Mouse (Mus musculus) gastrocnemius, adult 18-20 months (tissue): Measurements from ENCODE around the gene Smpd1. TPM values are rescaled to one million over a fixed set of nuclear protein-coding genes. Genes with fewer than 3 reads are reported as not detected.

Experiments
- DNase-seq: peaks from one replicate; pipeline ENCODE4 v3.0.0; 2021; ENCODE audit warnings: low spot score
- total RNA-seq, 2 experiments: library from RNA; stranded (reverse); gene quantifications; 2 replicates each; pipeline ENCODE4 v1.2.3; 2021

Smpd1 gene
- total RNA-seq, 2 experiments from 2014 or later: 49.7 to 53.4 TPM

DNA sequence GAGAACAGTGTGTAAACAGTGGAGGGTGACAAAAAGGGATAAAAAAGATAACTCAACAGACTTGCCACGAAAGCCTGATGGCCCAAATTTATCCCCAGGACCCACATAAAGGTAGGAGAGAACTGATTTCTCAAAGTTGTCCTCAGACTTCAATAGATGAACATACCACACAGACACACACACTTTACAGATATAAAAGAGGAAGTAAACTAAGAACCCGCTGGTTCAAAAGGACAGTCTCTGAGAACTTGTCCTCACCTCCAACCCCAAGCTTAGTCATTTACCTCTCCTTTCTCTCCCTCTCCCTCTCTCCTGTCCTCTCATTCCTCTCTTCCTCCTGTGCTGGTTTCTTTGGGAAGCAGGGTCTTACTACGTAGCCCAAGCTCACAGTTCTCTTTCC, 8.2 kb downstream of the Smpd1 start:
- DNase-seq: no peak

DNA sequence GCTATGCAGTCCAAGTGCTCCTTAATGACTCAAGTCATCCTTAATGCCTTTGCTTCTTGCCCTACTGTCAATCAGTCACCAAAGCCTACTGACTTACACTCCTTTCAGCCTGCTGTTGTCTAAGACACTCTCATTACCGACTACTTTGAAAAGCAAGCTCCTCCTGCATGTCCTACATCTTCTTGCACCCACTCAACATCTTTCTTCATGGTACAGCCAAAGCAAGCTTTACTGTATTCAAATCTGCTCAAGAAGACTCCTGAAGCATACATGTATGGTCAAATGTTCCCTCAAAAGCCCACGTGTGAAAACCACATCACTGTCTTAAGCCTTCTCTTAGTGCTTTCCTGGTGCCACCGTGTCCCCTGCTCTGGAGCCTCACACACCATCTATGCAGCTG, 9.2 kb downstream of the Smpd1 start:
- DNase-seq: no peak

DNA sequence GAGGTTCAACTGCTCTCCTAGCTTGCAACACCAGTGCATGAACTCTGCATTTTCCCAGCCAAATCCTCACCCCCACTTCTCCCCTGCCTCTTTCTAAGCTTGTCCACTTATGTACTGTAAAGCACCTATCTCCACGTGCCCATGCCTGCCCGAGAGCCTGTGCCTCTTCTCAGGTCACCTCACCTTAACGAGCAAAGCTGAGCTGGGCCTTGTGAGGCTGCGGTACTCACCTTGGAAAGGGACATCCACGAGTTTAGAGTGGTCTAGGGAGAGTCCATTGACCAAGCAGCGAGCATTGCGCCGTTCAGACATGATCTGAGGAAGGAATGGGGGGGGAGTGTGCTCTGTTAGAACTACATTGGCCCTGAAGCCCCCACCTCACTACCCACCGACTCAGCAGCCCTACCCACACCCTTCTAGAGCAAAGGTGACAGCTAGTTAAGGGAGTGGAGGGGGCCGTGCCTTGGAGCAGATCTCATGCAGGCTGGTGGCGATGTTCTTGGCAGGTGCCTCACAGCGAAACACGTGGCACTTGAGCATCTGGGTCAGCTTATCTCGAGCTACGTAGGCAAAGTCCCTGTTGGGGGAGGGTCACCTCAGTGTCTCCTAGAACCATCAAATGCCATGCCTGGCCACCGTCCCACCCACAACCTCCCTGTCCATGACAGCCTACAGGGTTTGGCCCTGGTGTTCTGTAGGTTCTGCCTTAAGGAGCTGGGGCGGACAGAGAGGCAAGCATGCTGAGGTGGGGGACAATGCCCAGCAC, 11.1 kb downstream of the Smpd1 start:
- no peak for DNase-seq

DNA sequence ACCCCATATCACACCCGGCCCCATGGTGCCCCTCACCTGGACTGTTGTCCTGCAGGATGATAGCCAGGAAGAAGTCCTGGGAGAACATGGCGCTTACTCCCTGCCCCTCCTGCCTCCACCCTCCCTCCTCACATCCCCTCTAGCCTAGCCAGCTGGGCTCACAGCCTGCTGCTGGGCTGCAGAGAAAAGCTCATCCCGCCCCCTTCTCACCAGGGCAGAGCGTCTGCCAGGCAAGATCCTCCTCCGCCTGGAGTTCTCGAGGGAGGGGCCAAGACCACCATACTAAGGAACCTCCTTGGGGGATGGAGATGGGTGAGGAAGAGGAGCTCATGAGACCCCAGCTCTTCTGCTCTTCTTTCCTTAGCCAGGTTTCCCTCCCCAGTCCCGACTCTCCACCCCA, 14.4 kb downstream of the Smpd1 start:
- DNase-seq: no peak

DNA sequence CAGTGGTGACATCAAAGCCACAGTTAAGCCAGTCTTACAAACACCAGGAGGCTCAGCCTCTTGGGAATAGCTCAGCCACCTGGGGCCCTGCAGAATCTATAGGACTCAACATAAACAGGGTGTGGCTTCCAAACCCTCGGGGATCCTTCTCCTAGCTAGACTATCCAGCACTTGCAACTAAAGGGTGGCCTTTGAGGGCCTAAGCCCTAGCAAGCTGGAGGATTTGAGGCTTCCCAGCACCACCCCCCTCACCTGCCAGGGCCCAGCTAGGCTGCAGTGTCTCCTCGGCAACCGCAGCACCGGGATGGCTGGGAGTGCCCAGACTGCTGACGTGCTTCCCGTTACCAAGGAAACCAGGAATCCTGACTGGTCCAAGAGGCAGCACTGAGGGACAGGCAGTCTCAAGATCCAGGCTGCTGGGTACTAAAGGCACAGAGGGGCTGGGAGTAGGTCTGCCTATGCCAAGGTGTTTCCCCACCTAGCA, 14.9 kb downstream of the Smpd1 start:
- no peak for DNase-seq

DNA sequence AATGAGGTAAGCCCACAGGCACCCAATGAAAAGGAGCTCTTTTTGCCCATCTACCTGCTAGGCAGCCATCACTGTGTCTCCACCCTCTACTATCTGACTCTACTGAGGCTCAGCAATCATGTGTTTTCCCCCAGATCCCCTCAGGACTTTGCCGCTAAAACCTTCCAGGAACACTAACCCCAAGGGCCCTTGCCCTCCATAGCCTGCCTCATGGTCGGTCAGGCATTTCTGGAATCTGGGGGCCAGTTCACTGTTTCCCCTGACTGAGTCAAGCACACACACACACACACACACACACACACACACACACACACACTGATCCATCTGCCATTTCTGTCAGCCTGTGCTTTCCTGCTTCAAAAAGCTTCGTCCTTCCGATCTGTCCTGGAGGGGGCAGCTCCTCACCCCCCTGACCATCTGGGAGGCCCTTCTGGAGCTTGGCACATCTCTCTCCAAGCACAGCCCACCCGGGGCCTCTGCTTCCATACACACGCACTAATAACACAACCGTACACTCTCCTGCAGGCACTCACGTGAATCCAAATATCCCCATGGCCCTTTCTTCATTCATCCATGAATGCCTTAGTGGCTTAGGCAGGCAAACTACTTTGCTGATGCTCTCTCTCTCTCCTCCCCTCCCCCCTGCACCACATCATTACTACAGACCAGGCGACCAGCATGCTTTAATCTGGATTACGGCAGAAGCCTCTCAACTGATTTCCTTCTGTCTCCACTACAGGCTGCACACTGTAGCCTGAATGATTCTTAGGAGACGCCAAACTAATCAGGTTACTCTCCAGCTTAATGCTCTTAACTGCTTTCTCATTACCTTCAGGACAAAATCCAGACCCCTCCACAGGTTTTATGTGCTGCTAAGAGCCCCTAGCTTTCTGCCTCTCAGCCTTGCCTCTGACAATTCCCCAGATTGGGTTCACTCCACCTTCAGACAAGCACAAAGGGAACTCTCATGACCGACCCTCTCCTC, 15.6 kb downstream of the Smpd1 start:
- no peak for DNase-seq

DNA sequence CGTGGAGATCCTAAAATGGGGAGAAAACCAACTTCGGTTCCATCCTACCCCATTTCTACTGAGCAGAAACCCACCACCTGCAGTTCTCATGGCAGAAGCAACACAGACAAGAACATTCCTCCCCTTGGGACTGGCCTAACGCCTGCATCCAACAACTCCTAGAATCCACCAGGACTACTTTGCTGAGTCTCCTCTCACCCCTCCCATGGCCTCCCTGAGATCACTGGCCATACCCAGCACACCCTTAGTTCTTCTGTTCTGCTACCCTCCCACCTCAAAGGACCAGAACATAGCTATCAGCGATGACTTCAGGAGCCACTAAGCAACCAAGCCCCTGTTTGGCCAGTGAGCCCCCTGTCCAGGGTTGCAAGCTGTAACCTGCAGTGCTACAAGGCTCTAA, 16.6 kb downstream of the Smpd1 start:
- no peak for DNase-seq

DNA sequence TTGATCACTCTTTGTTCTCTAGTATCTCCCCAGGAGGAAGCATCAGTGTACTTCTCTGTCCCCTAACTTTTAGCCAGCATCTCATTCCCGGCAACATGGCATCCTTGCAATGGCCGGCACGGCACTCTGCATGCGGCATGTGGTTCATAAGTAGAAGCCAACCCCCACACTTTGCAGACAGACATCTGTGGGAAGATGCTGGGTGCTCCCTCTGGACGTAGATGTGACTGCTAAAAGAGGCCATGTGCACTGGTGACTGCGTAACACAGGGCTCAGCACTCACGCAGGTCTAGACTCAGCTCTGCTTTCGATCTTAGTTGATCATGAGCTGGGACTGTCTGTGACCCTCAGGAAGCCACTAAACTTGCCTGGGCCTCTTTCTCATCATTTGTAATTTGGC, 18.8 kb downstream of the Smpd1 start:
- DNase-seq: no peak

DNA sequence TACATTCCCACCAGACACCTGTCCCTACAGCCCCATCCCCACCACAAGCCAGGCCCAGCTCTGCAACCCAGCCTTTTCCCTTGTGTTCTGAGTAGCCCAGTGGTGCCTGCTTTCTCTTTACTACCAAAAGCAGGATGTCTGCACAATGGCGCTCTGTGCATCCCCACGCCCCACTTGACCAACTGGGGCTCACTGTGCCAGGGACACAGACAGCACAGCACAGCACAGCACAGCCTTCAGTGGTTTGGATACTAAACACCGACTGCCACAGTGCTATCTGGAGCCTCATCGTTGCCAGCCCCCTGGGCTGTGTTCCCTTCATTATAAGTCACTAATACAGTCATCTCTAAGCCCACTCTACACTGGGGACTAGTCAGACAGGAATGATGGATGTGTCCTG, 20.4 kb downstream of the Smpd1 start:
- no peak for DNase-seq

DNA sequence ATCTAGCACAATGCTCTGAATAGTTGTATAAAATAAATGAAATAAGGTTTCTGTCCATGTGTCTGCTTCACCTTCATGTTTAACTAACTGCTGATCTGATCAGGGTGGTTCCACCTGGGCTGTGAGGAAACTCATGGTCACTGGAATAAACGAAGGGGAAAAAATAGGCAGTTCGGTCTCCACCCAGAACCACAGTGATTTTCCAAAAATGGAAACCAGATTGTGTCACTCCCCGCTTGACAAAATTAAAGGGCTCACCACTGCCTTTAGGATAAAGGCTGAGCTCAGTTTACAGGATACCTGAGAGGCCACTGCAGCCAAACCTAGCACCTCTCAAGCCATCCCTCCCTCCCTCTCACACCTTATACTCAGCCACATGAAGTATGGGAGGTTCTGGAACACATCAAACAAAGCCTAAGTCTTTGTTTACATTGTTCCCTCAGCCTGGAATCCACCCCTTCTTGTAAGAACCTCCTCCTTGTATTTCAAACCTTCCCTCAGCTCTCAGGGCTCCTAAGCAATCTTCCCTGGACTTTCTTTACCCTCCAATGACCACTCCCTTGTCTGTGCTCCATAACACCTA, 22.1 kb downstream of the Smpd1 start:
- no peak for DNase-seq

DNA sequence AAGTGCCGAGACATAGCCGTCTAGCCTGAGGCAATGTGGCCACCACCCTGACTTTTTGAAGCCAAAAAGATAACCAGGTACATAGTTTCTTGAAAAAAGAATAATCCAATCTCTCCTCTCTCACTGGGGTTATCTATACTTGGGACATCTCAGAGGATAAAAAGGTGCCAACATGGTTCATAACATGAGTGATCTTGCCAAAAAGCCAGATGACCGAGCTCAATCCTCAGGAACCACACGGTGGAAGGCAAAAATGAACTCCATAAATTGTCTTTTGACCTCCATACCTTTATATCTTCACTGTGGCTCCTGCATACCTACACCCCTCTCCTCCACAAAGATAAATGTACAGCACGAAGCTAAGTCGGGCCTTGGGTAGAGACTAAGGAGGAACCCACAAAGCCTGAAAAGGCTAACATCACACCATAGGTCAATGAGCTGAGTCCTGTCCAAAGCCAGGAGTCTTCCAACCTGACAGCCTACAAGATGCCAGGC, 23.3 kb downstream of the Smpd1 start:
- DNase-seq: no peak

DNA sequence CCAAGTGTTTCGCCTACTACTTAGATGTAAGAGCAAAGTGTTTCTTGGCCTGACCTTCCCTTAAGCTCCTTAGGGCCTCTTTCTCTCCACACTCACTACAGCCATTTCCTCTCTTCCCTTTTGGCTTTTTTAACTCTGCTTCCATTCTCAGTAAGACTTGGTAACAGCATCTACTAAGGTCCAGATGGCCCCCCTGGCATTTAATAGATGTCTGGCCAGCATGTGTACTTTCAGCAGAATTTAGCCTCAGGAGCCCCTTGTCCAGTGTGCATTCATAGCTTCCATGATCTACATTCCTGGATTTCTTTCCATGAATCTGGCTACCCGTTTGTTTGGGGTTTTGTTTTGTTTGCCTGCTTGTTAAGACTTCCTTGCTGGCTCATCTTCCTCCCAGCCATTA, 24.3 kb downstream of the Smpd1 start:
- DNase-seq: no peak

DNA sequence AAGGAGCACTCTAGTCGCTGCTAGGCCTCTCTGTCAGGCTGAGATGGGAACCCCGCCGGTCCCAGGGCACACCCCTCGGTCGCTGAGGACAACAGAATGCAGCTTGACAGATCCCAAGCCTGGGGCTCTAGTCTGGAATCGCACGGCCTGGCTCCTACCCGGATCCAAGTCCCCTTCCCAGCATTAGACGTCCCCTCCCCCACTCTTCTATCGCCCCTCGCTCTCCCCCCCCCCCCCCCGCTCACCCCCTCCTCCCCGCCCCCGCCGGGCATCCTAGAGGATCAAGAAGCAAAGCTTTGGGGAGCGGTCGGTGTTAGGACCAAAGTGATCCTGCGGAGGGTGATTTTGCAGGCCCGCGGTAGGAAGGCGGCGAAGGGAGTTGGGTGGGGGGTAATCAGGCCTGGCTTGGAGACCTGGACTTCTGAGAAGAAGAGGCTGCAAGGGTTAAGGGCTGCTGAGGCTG, 26.5 kb downstream of the Smpd1 start:
- DNase-seq: peak; percentile 17

DNA sequence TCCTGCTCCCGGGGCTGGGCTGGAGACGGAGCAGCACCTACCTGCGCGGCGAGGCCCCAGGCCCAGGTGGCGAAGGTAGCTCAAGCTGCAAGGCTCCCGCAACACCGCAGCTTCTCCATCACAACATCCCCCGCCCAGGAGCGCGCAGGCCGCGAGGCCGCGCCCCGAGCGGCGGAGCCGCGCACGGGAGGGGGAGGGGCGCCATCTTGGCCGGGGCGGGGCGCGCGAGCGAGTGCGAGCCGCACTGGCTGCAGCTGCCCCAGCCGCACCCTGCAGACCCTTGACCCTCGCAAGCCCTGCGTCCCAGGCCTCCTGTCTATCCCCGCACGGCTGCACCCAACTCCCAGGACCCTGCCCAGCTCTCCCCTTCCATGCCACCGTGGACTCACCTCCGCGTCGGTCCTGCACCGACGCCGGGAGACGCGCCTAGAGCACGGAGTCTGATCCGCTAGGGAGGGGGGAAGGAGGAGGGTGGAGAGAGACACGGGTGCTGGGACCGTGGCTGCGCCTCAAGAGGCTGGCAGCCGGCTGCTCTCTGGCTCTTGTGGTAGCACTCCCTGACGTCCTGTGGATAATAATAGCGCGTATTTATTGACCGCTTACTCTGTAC, 27.0 kb downstream of the Smpd1 start, which contains the start of gene Apbb1:
Gene Apbb1 (minus strand): TSS at position 560 of the 610 bp plus-strand sequence.
- DNase-seq: peak; percentile 73

DNA sequence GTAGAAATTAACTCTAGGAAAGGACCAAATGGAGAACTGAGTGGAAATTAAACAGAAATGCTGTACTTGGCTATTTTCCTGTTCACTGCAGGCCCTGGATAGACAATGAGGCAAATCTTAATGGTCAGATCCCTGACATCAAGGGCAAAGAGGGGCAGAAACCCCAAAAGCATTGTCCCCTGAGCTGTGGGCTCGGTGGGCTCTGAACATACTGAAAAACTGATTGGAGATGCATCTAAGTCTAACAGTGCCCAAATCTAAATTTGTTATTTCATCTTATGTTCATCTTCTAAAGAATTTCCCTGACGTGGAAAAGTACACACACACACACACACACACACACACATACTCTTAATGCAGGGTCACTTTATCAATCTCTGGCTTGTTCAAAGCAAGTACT, 27.8 kb downstream of the Smpd1 start:
- DNase-seq: no peak

DNA sequence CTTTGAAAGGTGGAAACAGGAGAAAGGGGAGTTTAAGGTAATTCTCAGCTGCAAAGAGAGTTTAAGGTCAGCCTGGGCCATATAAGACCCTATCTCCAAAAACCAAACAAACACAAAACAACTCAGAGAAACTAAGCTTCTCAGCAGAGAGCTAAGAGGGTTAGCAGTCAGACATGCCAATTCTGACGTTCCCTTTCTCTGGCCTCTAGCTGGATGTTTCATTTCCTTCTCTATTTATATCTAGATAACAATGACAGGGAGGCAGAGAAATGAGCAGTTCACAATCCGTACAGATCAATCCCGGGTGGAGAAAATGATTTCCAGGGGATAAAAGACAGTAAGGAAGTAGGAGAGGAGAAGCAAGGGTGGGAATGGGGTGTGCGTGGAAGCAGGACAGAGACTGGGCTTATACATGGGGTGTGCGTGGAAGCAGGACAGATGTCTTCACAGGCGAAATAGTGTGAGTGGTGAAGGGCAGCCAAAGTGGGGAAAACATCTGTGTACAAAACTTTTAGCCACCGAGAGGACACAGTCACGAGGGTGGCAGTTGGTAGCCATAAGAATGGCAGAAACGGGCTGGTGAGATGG, 34.3 kb downstream of the Smpd1 start:
- no peak for DNase-seq

DNA sequence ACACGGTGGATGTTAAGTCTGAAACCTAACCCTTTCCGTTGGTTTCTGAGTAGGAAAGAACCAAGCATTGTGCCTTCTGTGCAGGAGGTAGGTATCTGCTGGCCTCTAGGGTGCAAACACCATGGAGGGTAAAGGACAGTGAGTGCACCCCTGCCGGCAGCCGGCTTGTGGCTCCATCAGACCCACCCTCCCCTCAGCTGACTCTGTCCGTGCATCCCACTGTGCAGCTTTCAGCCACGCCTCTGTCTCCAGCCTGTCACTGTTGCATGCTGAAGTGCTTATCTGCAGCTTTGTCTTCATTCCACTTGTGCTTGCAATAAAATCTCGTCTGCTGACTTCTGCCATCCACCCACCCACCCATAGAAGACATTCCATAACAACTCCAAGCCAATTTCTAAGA, 35.9 kb downstream of the Smpd1 start:
- no peak for DNase-seq

DNA sequence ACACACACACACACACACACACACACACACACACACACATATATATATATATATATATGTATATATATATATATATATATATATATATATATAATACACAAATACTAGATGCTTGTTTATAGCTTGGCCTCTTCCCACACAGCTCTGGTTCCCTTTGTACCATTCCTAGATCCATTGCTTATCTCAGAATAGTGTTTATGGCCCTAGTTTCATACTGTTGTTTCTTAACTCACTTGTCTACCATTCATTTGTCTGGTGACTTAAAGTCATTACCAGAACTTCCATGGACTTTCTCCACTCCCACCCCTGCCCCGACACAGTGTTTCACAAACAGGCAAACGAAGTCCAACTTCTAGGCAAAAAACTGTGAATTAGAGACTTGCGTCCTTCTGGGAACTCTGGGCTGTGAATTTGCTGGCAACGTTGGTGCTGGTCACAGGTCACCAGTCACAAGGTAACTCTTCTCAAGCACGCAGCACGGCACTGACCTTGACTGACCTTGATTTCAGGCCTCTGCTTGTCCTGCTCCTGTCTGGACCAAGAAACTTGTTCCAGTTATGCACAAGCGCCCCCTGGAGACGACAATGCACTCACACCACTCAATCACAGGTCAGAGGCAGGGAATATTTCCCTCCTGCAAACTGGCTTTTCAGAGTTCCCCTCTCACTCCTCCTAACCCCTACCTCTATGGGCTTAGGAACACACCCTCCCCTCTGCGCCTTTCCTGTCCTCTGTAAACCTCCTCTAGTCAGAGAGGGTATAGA, 48.9 kb downstream of the Smpd1 start:
- DNase-seq: peak; percentile 55
